Mouse (Mus musculus) lung, embryonic 14.5 days (tissue): ENCODE data around the gene BC049715. TPM values are rescaled to one million over a fixed set of nuclear protein-coding genes. Genes with fewer than 3 reads are reported as not detected.

ENCODE experiments used
- ATAC-seq: fragments of 200-750 bp; cut with Nextera tagmentation; 2 replicates; pipeline ENCODE4 v1.8.0; 2017; ENCODE audit warnings: mild to moderate bottlenecking, moderate TSS enrichment, moderate library complexity; ENCODE audit not compliant: insufficient read depth
- DNase-seq: peaks from one replicate; pipeline ENCODE4 v3.0.0-alpha.2; 2015
- H3K27ac ChIP-seq: fragments of 300-500 bp; sonication (generic); 2 replicates; pipeline ENCODE4 v1.5.1; 2014; ENCODE audit warnings: low read depth, mild to moderate bottlenecking, moderate library complexity
- H3K27me3 ChIP-seq: fragments of 300-500 bp; sonication (generic); 2 replicates; pipeline ENCODE4 v1.6.1; 2014; ENCODE audit warnings: low read length, control low read depth; ENCODE audit not compliant: insufficient read depth
- H3K36me3 ChIP-seq: fragments of 300-500 bp; sonication (generic); 2 replicates; pipeline ENCODE4 v1.6.1; 2014; ENCODE audit warnings: control low read depth; ENCODE audit not compliant: insufficient read depth
- H3K4me1 ChIP-seq: fragments of 300-500 bp; sonication (generic); 2 replicates; pipeline ENCODE4 v1.6.1; 2014; ENCODE audit warnings: antibody characterized with exemption, control low read depth; ENCODE audit not compliant: insufficient read depth
- H3K4me2 ChIP-seq: fragments of 300-500 bp; sonication (generic); 2 replicates; pipeline ENCODE4 v1.6.1; 2014; ENCODE audit warnings: mild to moderate bottlenecking
- H3K4me3 ChIP-seq: fragments of 300-500 bp; sonication (generic); 2 replicates; pipeline ENCODE4 v1.5.1; 2014; ENCODE audit warnings: low read depth, low read length
- H3K9ac ChIP-seq: fragments of 300-500 bp; sonication (generic); 2 replicates; pipeline ENCODE4 v1.6.1; 2014
- H3K9me3 ChIP-seq: fragments of 300-500 bp; sonication (generic); 2 replicates; pipeline ENCODE4 v1.6.1; 2016; ENCODE audit warnings: low read depth, low read length, control low read depth
- CTCF ChIP-seq: IDR thresholded peaks from 2 replicates; pipeline ENCODE4 v1.5.1; 2016; ENCODE audit warnings: antibody characterized with exemption, low read depth
- WGBS: fragments of 180-500 bp; shearing (Covaris S2); extraction: QIAGEN DNeasy Blood & Tissue Kit; methylation state at CpG from one replicate; pipeline ENCODE4 v1.1.7; 2014; 5-methylcytosine and 5-hydroxymethylcytosine counted together
- polyA plus RNA-seq: library from polyadenylated mRNA; unstranded; fragments of >200 nt; fragmentation: Nextera tagmentation; extraction: Ambion mirVana; gene quantifications from 2 replicates; pipeline ENCODE4 v1.2.1, GENCODE M21; 2014

BC049715 gene
- polyA plus RNA-seq, 1 experiment from 2014 or later: 1.5 TPM

DNA sequence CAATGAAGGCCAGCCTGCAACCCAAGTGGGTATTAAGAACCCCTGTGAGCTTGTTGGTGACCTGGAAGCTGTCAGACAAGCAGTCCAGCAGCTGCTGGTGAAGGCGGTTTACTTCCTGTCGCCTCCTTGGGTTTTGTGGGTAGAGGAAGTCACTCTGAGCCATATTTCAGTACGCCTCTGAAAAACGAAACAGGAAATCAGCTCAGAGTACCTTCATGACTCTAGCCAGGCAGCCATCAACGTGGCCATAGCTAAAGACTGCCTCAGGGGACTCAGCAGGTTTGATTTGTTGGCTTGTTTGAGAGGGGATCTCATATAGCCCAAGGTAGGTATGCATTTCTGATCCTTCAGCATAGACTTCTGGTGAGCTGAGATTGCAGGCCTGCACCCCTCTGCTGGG lies 4.3 kb downstream of the BC049715 start:
- Histone ChIP-seq H3K27ac (no peak overlapping the region), H3K27me3 (no peaks in the 10 kb centered on the region), H3K36me3 (no peaks in the 10 kb centered on the region), H3K4me3 (no peak overlapping the region), H3K9me3 (no peaks in the 10 kb centered on the region), H3K9ac (no peak overlapping the region), H3K4me2 (no peak overlapping the region), H3K4me1 (no peaks in the 10 kb centered on the region)
- ATAC-seq (no peak), DNase-seq (no peak)
- no peak for TF ChIP-seq CTCF
- 63% methylated on average over 5 of the region's 5 CpGs for WGBS

DNA sequence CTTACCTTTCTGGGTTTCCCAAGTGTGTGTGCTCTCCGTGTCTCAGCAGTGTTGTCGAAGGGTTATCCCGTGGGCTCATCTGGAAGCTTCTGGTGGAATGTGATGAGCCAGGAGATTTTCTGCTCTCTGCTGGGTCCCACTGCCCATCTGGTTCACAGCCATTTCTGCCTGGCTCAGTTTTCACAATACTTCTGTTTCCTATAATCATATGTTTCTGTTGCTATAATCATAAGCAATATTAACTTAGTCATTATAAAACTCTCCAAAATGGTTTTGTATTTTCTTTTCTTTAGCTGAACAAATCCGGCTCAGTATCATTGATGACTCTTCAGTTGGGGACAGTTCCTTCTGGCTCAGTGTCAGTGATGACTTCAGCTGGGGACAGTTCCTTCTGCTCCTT lies 7.9 kb downstream of the BC049715 start, which contains the start of gene Smco3:
TSS of gene Smco3 (minus strand) at position 101 of the 400 bp plus-strand sequence.
- DNase-seq (no peak), ATAC-seq (no peak)
- H3K9me3 ChIP-seq: no peaks in the 10 kb centered on the region
- 39% methylated on average over 4 of the region's 4 CpGs for WGBS
- no peaks in the 10 kb centered on the region for H3K36me3 ChIP-seq
- H3K9ac ChIP-seq: no peak within 1 kb of the TSS; the same call in 1 of the 2 replicates
- H3K4me1 ChIP-seq: no peaks in the 10 kb centered on the region
- no peaks in the 10 kb centered on the region for H3K27me3 ChIP-seq
- TF ChIP-seq CTCF: no peak
- H3K4me3 ChIP-seq: no peak within 1 kb of the TSS
- no peak within 1 kb of the TSS for H3K27ac ChIP-seq
- H3K4me2 ChIP-seq: peak within 1 kb of the TSS; percentile 27; the same call in 1 of the 2 replicates

DNA sequence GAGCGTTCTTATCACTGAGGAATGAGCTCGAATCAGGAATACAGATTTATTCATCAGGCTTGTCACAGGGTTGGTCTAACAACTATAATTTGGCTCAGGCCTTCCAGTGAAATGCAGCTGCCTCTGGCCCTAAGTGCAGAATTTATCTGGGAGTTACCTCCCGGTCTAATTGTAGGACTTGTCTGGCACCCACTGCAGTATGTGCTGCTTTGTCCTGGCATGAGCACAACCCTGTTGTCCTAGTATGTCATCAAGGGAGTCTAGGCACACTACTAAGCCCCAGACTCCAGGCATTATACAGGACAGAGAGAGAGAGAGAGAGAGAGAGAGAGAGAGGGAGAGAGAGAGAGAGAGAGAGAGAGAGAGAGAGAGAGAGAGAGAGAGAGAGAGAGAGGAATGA lies 9.9 kb downstream of the BC049715 start:
- Histone ChIP-seq H3K9ac (no peak overlapping the region), H3K4me3 (no peak overlapping the region), H3K36me3 (no peaks in the 10 kb centered on the region), H3K4me1 (no peaks in the 10 kb centered on the region), H3K27ac (no peak overlapping the region), H3K9me3 (no peaks in the 10 kb centered on the region), H3K4me2 (no peak overlapping the region), H3K27me3 (no peaks in the 10 kb centered on the region)
- DNase-seq (no peak), ATAC-seq (no peak)
- TF ChIP-seq CTCF: no peak
- 68% methylated on average over 3 of the region's 3 CpGs for WGBS

DNA sequence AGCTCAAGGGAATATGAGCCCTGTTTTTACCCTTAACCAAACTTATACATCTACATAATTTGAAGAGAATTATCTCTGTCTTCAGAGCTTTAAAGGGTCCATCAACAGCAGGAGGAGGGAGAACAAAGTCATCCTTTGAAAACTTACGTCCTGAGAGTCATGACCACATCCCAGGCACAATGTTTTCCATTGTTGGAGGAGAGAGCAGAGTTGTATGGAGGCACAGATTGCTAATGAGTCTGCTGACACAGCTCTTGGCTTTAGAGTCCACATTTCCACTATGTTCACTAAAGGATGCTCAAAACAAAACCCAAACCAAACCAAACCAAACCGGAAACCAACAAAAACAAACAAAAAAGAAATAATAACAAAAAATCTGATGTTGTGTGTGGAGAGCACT lies 17.5 kb downstream of the BC049715 start:
- Histone ChIP-seq H3K27me3 (no peaks in the 10 kb centered on the region), H3K9ac (no peak overlapping the region), H3K27ac (no peak overlapping the region), H3K4me3 (no peak overlapping the region), H3K4me1 (no peaks in the 10 kb centered on the region), H3K36me3 (no peaks in the 10 kb centered on the region), H3K9me3 (no peaks in the 10 kb centered on the region), H3K4me2 (no peak overlapping the region)
- DNase-seq: no peak
- no peak for TF ChIP-seq CTCF
- ATAC-seq: no peak
- 63% methylated on average over 2 of the region's 2 CpGs for WGBS

DNA sequence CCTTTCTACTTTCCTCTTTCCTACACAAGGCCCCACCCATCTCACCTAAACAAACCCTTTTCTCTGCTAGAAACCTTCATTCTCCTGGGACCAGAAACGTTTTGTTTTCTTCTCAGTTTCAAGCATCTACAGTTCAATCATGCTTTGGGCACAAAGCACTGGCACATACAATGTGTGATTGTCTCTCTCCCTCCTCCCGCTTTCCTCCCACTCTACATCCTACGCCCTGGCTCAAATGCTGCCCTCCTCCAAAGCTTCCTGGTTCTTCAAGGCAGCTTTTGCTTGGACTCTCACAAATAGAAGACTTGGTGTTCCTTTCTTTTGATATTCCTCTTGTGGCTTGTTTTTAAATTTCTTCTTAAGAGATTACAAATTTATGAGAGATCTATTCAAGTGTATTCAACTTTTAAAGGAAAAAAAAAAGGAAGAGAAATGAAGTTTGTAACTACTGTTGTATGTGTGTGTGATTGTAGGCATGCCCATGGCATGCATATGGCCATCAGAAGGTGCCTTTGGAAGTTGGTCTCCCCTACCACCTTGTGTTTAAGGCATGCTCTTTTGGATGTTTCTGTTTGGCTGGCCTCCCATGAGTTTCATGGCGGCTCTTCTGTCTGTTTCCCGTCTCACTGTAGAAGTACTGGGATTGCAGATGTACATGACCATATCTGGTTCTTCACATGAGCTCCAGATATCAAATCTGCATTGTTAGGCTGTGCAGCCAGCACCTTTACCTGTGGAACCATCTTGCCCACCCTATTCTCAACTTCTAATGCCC lies 18.5 kb downstream of the BC049715 start:
- H3K4me1 ChIP-seq: no peaks in the 10 kb centered on the region
- TF ChIP-seq CTCF: no peak
- no peaks in the 10 kb centered on the region for H3K36me3 ChIP-seq
- WGBS: 73% methylated on average over 5 of the region's 5 CpGs
- H3K9me3 ChIP-seq: no peaks in the 10 kb centered on the region
- no peak overlapping the region for H3K4me2 ChIP-seq
- ATAC-seq (no peak), DNase-seq (no peak)
- no peak overlapping the region for H3K9ac ChIP-seq
- no peak overlapping the region for H3K27ac ChIP-seq
- H3K27me3 ChIP-seq: no peaks in the 10 kb centered on the region
- H3K4me3 ChIP-seq: no peak overlapping the region

DNA sequence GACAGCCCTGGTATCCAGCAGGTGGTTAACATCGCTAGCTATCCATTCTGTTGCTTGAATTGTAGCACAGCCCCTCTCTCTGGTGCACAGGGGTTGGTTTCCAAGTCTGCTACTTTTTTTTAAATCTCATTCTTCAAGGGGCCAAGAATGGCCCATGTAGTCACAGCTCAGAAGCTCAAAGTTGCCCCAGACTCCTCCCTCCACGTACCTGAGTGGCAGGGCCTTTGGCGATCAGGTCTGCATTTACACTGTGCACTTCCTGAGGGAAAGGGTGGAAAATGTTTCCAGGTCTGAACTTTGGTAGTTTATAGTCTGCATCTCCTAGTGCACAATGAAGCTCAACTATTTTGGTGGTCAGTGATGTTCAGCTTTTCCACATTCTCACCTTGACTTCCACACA lies 19.8 kb downstream of the BC049715 start:
- ATAC-seq (no peak), DNase-seq (no peak)
- Histone ChIP-seq H3K27ac (no peak overlapping the region), H3K4me2 (no peak overlapping the region), H3K9ac (no peak overlapping the region), H3K27me3 (no peaks in the 10 kb centered on the region), H3K36me3 (no peaks in the 10 kb centered on the region), H3K4me1 (no peaks in the 10 kb centered on the region), H3K4me3 (no peak overlapping the region), H3K9me3 (no peaks in the 10 kb centered on the region)
- no peak for TF ChIP-seq CTCF
- WGBS: 86% methylated on average over 3 of the region's 3 CpGs

DNA sequence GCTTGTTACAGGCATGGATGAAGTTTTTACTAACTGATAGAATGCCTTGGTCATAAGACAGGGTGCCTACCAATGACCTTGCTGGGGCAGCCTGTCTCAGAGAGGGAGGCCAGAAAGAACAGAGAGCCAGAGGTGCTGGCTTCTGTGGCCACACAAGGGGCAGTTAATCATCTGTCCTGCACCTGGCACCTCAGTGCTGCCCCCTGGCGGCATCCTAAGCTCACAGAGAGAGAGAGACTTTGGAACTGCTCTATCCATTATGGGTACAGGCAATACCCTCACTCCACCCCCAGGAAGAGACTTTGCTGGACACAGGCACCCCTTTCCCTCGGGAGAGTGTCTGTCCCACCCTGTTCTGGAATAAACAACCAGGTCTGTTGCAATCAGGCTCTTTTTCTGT lies 20.4 kb downstream of the BC049715 start:
- no peaks in the 10 kb centered on the region for H3K36me3 ChIP-seq
- no peak overlapping the region for H3K9ac ChIP-seq
- ATAC-seq: no peak
- peak; percentile 76 for TF ChIP-seq CTCF
- H3K27me3 ChIP-seq: no peaks in the 10 kb centered on the region
- 0 out of 2 replicates have a peak, but pooled peaks cover 2% of the 10 kb centered on the region for H3K4me1 ChIP-seq
- H3K9me3 ChIP-seq: no peaks in the 10 kb centered on the region
- H3K27ac ChIP-seq: no peak overlapping the region
- H3K4me3 ChIP-seq: no peak overlapping the region
- WGBS: 15% methylated on average over 2 of the region's 2 CpGs
- H3K4me2 ChIP-seq: no peak overlapping the region
- DNase-seq: peak; percentile 64
